Mouse (Mus musculus): ENCODE data around the gene Tnfrsf13c. TPM values are rescaled to one million over a fixed set of nuclear protein-coding genes. Genes with fewer than 3 reads are reported as not detected.

Tnfrsf13c gene
- total RNA-seq, 2 experiments from 2014 or later: 0.41 TPM

GRCm38 (mm10) chr15:82211281-82211680, 12.9 kb downstream of the Tnfrsf13c start:
- no peak for DNase-seq (ENCODE audit: low spot score in 2 of 2)
- intact Hi-C loops (cut with DNase I): no loop called here

- intact Hi-C loops (cut with DNase I): no loop called here
- no peak for DNase-seq (ENCODE audit: low spot score in 2 of 2)
Observed at GRCm38 (mm10) chr15:82210801-82211200, 13.4 kb downstream of the Tnfrsf13c start.

- DNase-seq (ENCODE audit: low spot score in 2 of 2): no peak
- intact Hi-C loops (cut with DNase I): no loop called here
Observed at GRCm38 (mm10) chr15:82209295-82210050, 14.7 kb downstream of the Tnfrsf13c start.

GRCm38 (mm10) chr15:82208307-82208706, 15.9 kb downstream of the Tnfrsf13c start:
- intact Hi-C loops (cut with DNase I): no loop called here
- DNase-seq (ENCODE audit: low spot score in 2 of 2): no peak

- intact Hi-C loops (cut with DNase I): no loop called here
Observed at GRCm38 (mm10) chr15:82207504-82208219, 16.5 kb downstream of the Tnfrsf13c start.

GRCm38 (mm10) chr15:82207105-82207459, 17.1 kb downstream of the Tnfrsf13c start:
- no peak for DNase-seq (ENCODE audit: low spot score in 2 of 2)
- intact Hi-C loops (cut with DNase I): no loop called here

More at GRCm38 (mm10) chr15:82207504-82208219, 16.5 kb downstream of the Tnfrsf13c start:
- DNase-seq (ENCODE audit: low spot score in 2 of 2): no peak

- intact Hi-C loops (cut with DNase I): no loop called here
- peak in 1 of 2 experiments; percentile 28 for DNase-seq (ENCODE audit: low spot score in 2 of 2)
Observed at GRCm38 (mm10) chr15:82206365-82207104, 17.6 kb downstream of the Tnfrsf13c start.

- intact Hi-C loops (cut with DNase I): no loop called here
- DNase-seq (ENCODE audit: low spot score in 2 of 2): no peak
Observed at GRCm38 (mm10) chr15:82204680-82205371, 19.3 kb downstream of the Tnfrsf13c start.

GRCm38 (mm10) chr15:82203611-82204351, 20.4 kb downstream of the Tnfrsf13c start:
- DNase-seq (ENCODE audit: low spot score in 2 of 2): no peak
- intact Hi-C loops (cut with DNase I): no loop called here

- intact Hi-C loops (cut with DNase I): no loop called here
- no peak for DNase-seq (ENCODE audit: low spot score in 2 of 2)
Observed at GRCm38 (mm10) chr15:82203090-82203489, 21.1 kb downstream of the Tnfrsf13c start.

- no peak for DNase-seq (ENCODE audit: low spot score in 2 of 2)
- intact Hi-C loops (cut with DNase I): no loop called here
Observed at GRCm38 (mm10) chr15:82202086-82202485, 22.1 kb downstream of the Tnfrsf13c start.

- intact Hi-C loops (cut with DNase I): no loop called here
Observed at GRCm38 (mm10) chr15:82199546-82199945, 24.6 kb downstream of the Tnfrsf13c start.

GRCm38 (mm10) chr15:82198342-82198741, 25.8 kb downstream of the Tnfrsf13c start:
- DNase-seq (ENCODE audit: low spot score in 2 of 2): no peak
- intact Hi-C loops (cut with DNase I): no loop called here

More at GRCm38 (mm10) chr15:82199546-82199945, 24.6 kb downstream of the Tnfrsf13c start:
- no peak for DNase-seq (ENCODE audit: low spot score in 2 of 2)

- intact Hi-C loops (cut with DNase I): no loop called here
- DNase-seq (ENCODE audit: low spot score in 2 of 2): no peak
Observed at GRCm38 (mm10) chr15:82197937-82198336, 26.2 kb downstream of the Tnfrsf13c start.

GRCm38 (mm10) chr15:82197246-82197750, 26.9 kb downstream of the Tnfrsf13c start:
- intact Hi-C loops (cut with DNase I): no loop called here
- DNase-seq (ENCODE audit: low spot score in 2 of 2): no peak

GRCm38 (mm10) chr15:82196300-82196699, 27.9 kb downstream of the Tnfrsf13c start:
- intact Hi-C loops (cut with DNase I): no loop called here
- DNase-seq (ENCODE audit: low spot score in 2 of 2): no peak

GRCm38 (mm10) chr15:82192617-82193016, 31.6 kb downstream of the Tnfrsf13c start:
- no peak for DNase-seq (ENCODE audit: low spot score in 2 of 2)
- intact Hi-C loops (cut with DNase I): no loop called here

GRCm38 (mm10) chr15:82188481-82189240, 35.5 kb downstream of the Tnfrsf13c start:
- intact Hi-C loops (cut with DNase I): no loop called here
- no peak for DNase-seq (ENCODE audit: low spot score in 2 of 2)

Measured in left cerebral cortex, postnatal 25 days (tissue).